Mouse (Mus musculus): Measurements from ENCODE around the gene Tjp2. TPM values are rescaled to one million over a fixed set of nuclear protein-coding genes. Genes with fewer than 3 reads are reported as not detected.
"Not testable (repeated sequence)": the region's sequence is repeated elsewhere in the genome, so short reads cannot be mapped to it uniquely, and the experiment has no call there.

Tjp2 gene
- polyA plus RNA-seq, 1 experiment: 25.9 TPM

GRCm38 (mm10) chr19:24144009-24144408 is 80.8 kb downstream of the Tjp2 start:
- 88% methylated on average over 7 of the region's 7 CpGs for WGBS
- DNase-seq (ENCODE audit: low read depth, low spot score): no peak

GRCm38 (mm10) chr19:24142621-24143061 is 82.2 kb downstream of the Tjp2 start:
- WGBS: 88% methylated on average over 12 of the region's 12 CpGs
- no peak for DNase-seq (ENCODE audit: low read depth, low spot score)

GRCm38 (mm10) chr19:24140298-24140697 is 84.5 kb downstream of the Tjp2 start:
- DNase-seq (ENCODE audit: low read depth, low spot score): no peak
- WGBS: 71% methylated on average over 3 of the region's 3 CpGs

GRCm38 (mm10) chr19:24137392-24137791 is 87.4 kb downstream of the Tjp2 start:
- WGBS: 84% methylated on average over 4 of the region's 4 CpGs
- no peak for DNase-seq (ENCODE audit: low read depth, low spot score)

GRCm38 (mm10) chr19:24134991-24135390 is 89.8 kb downstream of the Tjp2 start:
- 61% methylated on average over 10 of the region's 10 CpGs for WGBS
- DNase-seq (ENCODE audit: low read depth, low spot score): no peak

- WGBS: 78% methylated on average over 16 of the region's 16 CpGs
- no peak for DNase-seq (ENCODE audit: low read depth, low spot score)
These were observed 90.5 kb downstream of the Tjp2 start for GRCm38 (mm10) chr19:24134144-24134911.

- no peak for DNase-seq (ENCODE audit: low read depth, low spot score)
- WGBS: 58% methylated on average over 8 of the region's 8 CpGs
These were observed 101.1 kb downstream of the Tjp2 start for GRCm38 (mm10) chr19:24123534-24124290.

- WGBS: 92% methylated on average over 6 of the region's 6 CpGs
- DNase-seq (ENCODE audit: low read depth, low spot score): no peak
These were observed 101.7 kb downstream of the Tjp2 start for GRCm38 (mm10) chr19:24123087-24123486.

- no peak for DNase-seq (ENCODE audit: low read depth, low spot score)
These were observed 102.2 kb downstream of the Tjp2 start for GRCm38 (mm10) chr19:24122647-24123046.

GRCm38 (mm10) chr19:24120811-24121210 is 104.0 kb downstream of the Tjp2 start:
- 81% methylated on average over 4 of the region's 4 CpGs for WGBS
- DNase-seq (ENCODE audit: low read depth, low spot score): no peak

More at GRCm38 (mm10) chr19:24122647-24123046, 102.2 kb downstream of the Tjp2 start:
- WGBS: 81% methylated on average over 9 of the region's 9 CpGs

GRCm38 (mm10) chr19:24118775-24119174 is 106.1 kb downstream of the Tjp2 start:
- 85% methylated on average over 9 of the region's 9 CpGs for WGBS
- no peak for DNase-seq (ENCODE audit: low read depth, low spot score)

- DNase-seq (ENCODE audit: low read depth, low spot score): no peak
- WGBS: 94% methylated on average over 7 of the region's 7 CpGs
These were observed 113.2 kb downstream of the Tjp2 start for GRCm38 (mm10) chr19:24111581-24111980.

- 92% methylated on average over 12 of the region's 12 CpGs for WGBS
- no peak for DNase-seq (ENCODE audit: low read depth, low spot score)
These were observed 117.1 kb downstream of the Tjp2 start for GRCm38 (mm10) chr19:24107707-24108106.

GRCm38 (mm10) chr19:24103802-24104201 is 121.0 kb downstream of the Tjp2 start:
- WGBS: 76% methylated on average over 3 of the region's 3 CpGs
- DNase-seq (ENCODE audit: low read depth, low spot score): no peak

GRCm38 (mm10) chr19:24102562-24103126 is 122.2 kb downstream of the Tjp2 start:
- 88% methylated on average over 10 of the region's 10 CpGs for WGBS
- no peak for DNase-seq (ENCODE audit: low read depth, low spot score)

- DNase-seq (ENCODE audit: low read depth, low spot score): no peak
- WGBS: 70% methylated on average over 6 of the region's 6 CpGs
These were observed 123.6 kb downstream of the Tjp2 start for GRCm38 (mm10) chr19:24101183-24101582.

- no peak for DNase-seq (ENCODE audit: low read depth, low spot score)
- WGBS: 84% methylated on average over 10 of the region's 10 CpGs
These were observed 126.1 kb downstream of the Tjp2 start for GRCm38 (mm10) chr19:24098691-24099090.

- no peak for DNase-seq (ENCODE audit: low read depth, low spot score)
- WGBS: 85% methylated on average over 16 of the region's 16 CpGs
These were observed 127.0 kb downstream of the Tjp2 start for GRCm38 (mm10) chr19:24097666-24098455.

- not testable (repeated sequence) for DNase-seq (ENCODE audit: low read depth, low spot score)
- 52% methylated on average over 8 of the region's 8 CpGs for WGBS
These were observed 132.8 kb downstream of the Tjp2 start for GRCm38 (mm10) chr19:24092060-24092459.

GRCm38 (mm10) chr19:24090366-24090765 is 134.5 kb downstream of the Tjp2 start:
- 51% methylated on average over 2 of the region's 2 CpGs for WGBS
- no peak for DNase-seq (ENCODE audit: low read depth, low spot score)

Measured in large intestine, adult 2 months (tissue).